In genomic region chr14:79837101-79837500, GRCm38 (mm10) we compare ENCODE assay signal across 11 mouse cellular contexts.
"Had no signal": no experiment of that assay in that cellular context is flagged by ENCODE, and none has a peak within 500 bp of the region (broad histone marks: within the 10 kb centered on the region; RNA-seq: fewer than 3 reads in every experiment).

No protein-coding gene starts in this region.

- H3K4me2 ChIP-seq: limb, embryonic 15.5 days; liver, embryonic 12.5 days; lung, embryonic 14.5 days; midbrain, embryonic 12.5 days had no signal

- H3K27me3 ChIP-seq: limb, embryonic 15.5 days; liver, embryonic 12.5 days had no signal

- ATAC-seq: intestine, embryonic 16.5 days; liver, embryonic 12.5 days had no signal

- H3K4me3 ChIP-seq: limb, embryonic 15.5 days; liver, embryonic 12.5 days; midbrain, embryonic 12.5 days had no signal

- H3K4me1 ChIP-seq: limb, embryonic 15.5 days; liver, embryonic 12.5 days had no signal

- H3K9me3 ChIP-seq: limb, embryonic 15.5 days; midbrain, embryonic 12.5 days had no signal

- DNase-seq: kidney, adult 8-10 months; layer of hippocampus, postnatal 36 days; lung, embryonic 14.5 days; lung, postnatal 10 days; lung, postnatal 4 days; thymus, postnatal 4 days had no signal

- H3K36me3 ChIP-seq: limb, embryonic 15.5 days; liver, embryonic 12.5 days; midbrain, embryonic 12.5 days had no signal

- H3K9ac ChIP-seq: limb, embryonic 15.5 days; liver, embryonic 12.5 days; lung, embryonic 14.5 days; midbrain, embryonic 12.5 days had no signal

- H3K27ac ChIP-seq: limb, embryonic 15.5 days; liver, embryonic 12.5 days; midbrain, embryonic 12.5 days; stomach, postnatal 0 days had no signal
